Mouse (Mus musculus) C2C12 (cell line): ENCODE measurements around the gene E2f8.

ENCODE experiments used
- CEBPB ChIP-seq: IDR thresholded peaks from one replicate; pipeline ENCODE4 v1.6.1; 2011; ENCODE audit warnings: low read depth, mild to moderate bottlenecking, control low read depth, moderate library complexity
- CTCF ChIP-seq: IDR thresholded peaks from one replicate; pipeline ENCODE4 v1.5.1; 2011; ENCODE audit not compliant: control insufficient read depth, insufficient read depth, insufficient read length
- MYOD1 ChIP-seq: IDR thresholded peaks from one replicate; pipeline ENCODE4 v1.6.1; 2011; ENCODE audit warnings: low read depth; ENCODE audit not compliant: control insufficient read depth, insufficient read length
- USF1 ChIP-seq: IDR thresholded peaks from one replicate; pipeline ENCODE4 v1.6.1; 2011; ENCODE audit warnings: low read depth, mild to moderate bottlenecking, control low read depth, moderate library complexity

- TF ChIP-seq CTCF (no peak), USF1 (no peak), MYOD1 (no peak), CEBPB (no peak)
These were observed 29.8 kb downstream of the E2f8 start for GRCm38 (mm10) chr7:48851529-48852104.
